Mouse (Mus musculus): ENCODE measurements around the gene Lrrc8d.

DNA sequence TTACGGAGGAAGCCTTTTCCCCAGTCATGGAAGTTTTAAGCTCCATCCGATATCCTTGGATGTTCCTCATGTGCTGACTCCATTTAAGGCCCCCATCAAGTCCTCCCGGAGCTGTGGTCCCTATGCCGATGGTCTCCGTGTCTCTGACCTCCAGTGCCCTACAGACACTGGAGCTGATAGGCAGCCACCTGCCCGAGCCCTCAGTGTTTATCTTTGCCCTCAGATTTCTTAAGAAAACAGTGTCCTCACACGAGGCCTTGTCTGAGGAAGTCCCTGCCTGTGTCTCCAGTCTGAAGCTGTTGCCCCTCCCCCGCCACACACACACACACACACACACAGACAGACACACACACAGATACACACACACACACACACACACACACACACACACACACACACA, 55.0 kb downstream of the Lrrc8d start:
- TF ChIP-seq CTCF (IDR thresholded peaks at IDR 0.05; ENCODE audit: low read depth, low read length) (no peak), POLR2A (IDR thresholded peaks at IDR 0.05; ENCODE audit: extremely low read depth, insufficient read depth, low read length) (no peak)
